Mouse (Mus musculus): Measurements from ENCODE around the gene Serping1.
"Not testable (repeated sequence)": the region's sequence is repeated elsewhere in the genome, so short reads cannot be mapped to it uniquely, and the experiment has no call there.

Serping1 gene

DNA sequence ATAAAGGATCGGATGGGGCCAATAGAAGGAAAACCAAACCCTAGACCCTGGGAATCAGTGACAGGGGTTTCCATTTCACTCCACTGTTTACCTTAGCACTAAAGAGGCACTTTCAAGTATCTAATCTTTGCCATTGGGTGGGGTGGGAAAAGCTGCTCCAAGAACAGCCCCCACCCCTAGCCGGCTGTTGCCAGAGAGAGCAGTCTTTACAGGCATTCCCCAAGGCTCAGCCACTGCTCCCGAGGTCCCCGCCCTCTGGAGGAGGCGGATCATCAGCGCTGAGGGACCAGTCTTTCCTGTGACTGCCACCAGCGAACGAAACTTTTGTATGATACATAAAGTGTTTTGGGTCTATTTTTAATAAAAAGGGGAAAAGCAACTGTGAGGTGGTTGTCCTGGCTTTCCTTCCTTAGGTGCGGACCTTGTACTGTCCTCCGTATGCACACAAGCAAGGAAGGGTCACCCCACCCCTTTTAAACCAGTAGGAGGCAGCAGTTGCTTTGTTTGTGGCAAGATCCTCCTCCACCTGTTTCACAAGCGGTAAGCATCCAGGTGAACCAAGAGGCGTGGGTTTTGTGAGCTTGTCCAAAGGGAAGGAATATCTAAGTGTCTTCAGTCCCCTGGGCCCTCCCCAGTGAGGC, 36.9 kb downstream of the Serping1 start:
- no peaks in the 10 kb centered on the region for H3K36me3 ChIP-seq (ENCODE audit: control insufficient read depth, insufficient read depth, low read length, poor library complexity, severe bottlenecking)
- H3K27me3 ChIP-seq (ENCODE audit: control insufficient read depth, insufficient read depth, low read length, poor library complexity, severe bottlenecking) = no peaks in the 10 kb centered on the region; the same call in 1 of the 2 replicates
- peak; percentile 42 for DNase-seq (ENCODE audit: low read depth, low spot score)

DNA sequence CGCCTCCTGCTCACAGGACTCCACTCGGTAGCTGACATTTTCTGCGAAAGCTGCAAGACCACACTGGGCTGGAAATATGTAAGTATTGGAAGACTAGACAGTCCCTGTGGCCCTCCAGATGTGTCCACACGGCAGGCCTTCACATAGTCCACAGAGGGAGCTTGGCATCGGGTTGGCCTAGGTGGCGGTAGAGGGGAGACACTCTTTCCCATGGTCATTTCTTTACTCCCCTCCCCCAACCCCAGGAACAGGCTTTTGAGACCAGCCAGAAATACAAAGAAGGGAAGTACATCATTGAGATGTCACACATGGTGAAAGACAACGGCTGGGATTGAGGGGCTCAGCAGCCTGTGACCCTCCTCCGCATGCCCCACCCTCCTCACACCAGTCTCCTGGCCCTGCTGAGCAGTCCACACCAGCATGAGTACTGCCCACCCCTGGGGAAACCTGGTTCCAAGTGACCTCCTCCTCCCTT, 37.8 kb downstream of the Serping1 start:
- no peaks in the 10 kb centered on the region for H3K36me3 ChIP-seq (ENCODE audit: control insufficient read depth, insufficient read depth, low read length, poor library complexity, severe bottlenecking)
- no peak for DNase-seq (ENCODE audit: low read depth, low spot score)
- H3K27me3 ChIP-seq (ENCODE audit: control insufficient read depth, insufficient read depth, low read length, poor library complexity, severe bottlenecking) = no peaks in the 10 kb centered on the region; the same call in 1 of the 2 replicates

DNA sequence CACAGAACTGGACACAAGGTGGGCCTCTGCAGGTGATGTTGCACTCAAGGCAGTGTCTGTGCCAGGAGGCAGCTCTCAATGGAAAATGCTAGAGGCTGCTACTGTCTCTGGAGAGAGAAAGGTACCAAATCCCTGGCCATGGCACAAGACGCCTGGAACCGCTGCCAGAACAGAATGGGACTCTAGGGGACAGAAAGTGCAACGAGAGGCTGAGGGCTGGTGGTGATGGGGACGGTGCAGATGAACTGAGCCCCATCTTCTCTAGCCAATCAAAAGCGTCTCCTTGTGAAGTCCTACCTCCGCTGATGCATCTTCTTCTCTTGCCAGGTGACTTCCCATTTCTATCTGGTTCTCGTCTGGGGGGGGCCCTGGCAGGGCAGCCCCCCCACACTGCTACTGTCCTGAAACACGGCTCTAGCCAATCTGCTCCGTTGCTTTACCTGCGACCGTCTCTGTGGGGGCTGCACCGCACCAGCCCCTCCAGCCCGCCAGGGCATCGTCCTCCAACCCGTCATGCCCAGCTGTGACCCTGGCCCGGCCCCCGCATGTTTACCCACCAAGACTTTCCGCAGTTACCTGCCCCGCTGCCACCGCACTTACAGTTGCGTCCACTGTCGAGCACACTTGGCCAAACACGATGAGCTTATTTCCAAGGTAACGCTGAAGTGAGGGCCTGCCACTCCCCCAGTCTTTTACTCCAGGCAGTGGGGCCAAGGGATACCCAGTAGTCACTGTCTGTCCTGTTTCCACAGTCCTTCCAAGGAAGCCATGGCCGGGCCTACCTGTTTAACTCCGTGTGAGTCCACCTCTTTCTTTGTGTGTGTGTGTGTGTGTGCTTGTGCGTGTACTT, 38.7 kb downstream of the Serping1 start:
- Histone ChIP-seq H3K36me3 (ENCODE audit: control insufficient read depth, insufficient read depth, low read length, poor library complexity, severe bottlenecking) (no peaks in the 10 kb centered on the region), H3K27me3 (ENCODE audit: control insufficient read depth, insufficient read depth, low read length, poor library complexity, severe bottlenecking) (no peaks in the 10 kb centered on the region; the same call in 1 of the 2 replicates)
- DNase-seq (ENCODE audit: low read depth, low spot score) = no peak

DNA sequence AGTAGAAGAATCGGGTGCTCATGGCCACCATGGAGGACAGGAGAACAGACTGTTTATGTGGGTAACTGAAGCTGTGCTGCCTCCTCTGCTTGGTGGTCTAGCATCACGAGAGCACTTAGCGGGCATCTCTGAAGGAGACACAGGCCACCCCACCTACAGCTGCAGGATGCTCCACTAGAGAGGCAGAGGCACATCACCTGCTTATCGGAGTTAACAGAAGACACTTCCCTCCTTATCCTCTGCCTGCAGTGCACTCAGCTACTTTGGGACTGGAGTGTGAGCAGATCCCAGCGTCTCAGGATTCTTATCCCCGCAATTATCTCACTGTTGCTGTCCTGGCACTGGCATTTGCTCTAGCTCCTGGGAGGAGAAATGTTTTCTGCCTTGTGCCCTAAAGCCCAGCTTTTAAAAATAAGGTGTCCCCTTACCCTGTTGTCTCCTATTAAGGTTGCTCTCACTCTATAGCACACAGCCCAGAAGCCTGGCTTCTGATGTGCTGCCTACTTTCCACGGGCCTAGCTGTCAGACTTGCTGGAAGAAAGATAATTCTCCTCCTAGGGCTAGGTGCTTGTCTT, 39.8 kb downstream of the Serping1 start:
- H3K36me3 ChIP-seq (ENCODE audit: control insufficient read depth, insufficient read depth, low read length, poor library complexity, severe bottlenecking) = no peaks in the 10 kb centered on the region
- DNase-seq (ENCODE audit: low read depth, low spot score) = no peak
- no peaks in the 10 kb centered on the region; the same call in 1 of the 2 replicates for H3K27me3 ChIP-seq (ENCODE audit: control insufficient read depth, insufficient read depth, low read length, poor library complexity, severe bottlenecking)

DNA sequence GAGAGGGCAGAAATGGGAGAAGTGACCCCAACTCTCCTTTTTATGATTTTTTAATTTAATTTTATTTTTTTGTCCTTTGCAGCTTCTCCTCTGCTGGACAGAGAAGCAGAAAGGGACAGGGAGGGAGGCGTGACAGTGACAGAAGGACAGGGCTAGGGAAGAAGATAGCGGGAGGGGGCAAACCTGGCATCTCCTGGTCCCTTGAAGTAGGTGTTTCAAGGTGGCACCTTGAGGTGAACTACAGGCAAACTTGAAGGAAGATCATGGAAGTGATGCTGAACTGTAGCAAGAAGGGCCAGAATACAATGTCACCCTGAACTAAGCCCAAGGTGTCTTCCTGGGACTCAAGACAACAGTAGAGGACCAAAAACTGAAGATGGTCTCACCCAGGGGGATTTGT, 40.3 kb downstream of the Serping1 start:
- Histone ChIP-seq H3K36me3 (ENCODE audit: control insufficient read depth, insufficient read depth, low read length, poor library complexity, severe bottlenecking) (no peaks in the 10 kb centered on the region), H3K27me3 (ENCODE audit: control insufficient read depth, insufficient read depth, low read length, poor library complexity, severe bottlenecking) (no peaks in the 10 kb centered on the region; the same call in 1 of the 2 replicates)
- no peak for DNase-seq (ENCODE audit: low read depth, low spot score)

DNA sequence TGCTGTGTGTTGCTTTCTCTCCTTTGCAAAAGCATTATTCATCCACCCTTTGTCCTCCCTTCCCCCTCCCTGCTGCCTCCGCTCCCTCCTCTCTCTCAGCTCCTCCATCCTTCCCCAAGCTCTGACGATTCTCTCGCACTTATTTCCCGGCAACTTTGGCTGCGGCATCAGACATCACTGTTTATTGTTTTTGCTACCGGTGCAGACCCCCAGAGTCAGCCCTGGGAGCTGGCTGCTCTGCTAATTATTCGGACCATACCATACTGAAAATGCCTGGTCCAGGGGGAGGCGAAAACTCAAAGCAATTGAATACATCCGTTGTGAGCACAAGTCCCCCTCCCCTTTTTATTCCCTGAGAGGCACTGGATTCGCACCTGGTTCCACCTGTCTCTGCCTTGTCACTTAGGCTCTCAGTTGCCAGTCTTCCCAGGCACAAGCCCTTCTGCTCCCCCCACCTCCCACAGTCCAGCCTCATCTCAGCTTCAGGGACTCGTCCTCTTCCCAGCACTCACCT, 40.8 kb downstream of the Serping1 start:
- no peaks in the 10 kb centered on the region for H3K36me3 ChIP-seq (ENCODE audit: control insufficient read depth, insufficient read depth, low read length, poor library complexity, severe bottlenecking)
- DNase-seq (ENCODE audit: low read depth, low spot score) = no peak
- H3K27me3 ChIP-seq (ENCODE audit: control insufficient read depth, insufficient read depth, low read length, poor library complexity, severe bottlenecking) = no peaks in the 10 kb centered on the region; the same call in 1 of the 2 replicates

DNA sequence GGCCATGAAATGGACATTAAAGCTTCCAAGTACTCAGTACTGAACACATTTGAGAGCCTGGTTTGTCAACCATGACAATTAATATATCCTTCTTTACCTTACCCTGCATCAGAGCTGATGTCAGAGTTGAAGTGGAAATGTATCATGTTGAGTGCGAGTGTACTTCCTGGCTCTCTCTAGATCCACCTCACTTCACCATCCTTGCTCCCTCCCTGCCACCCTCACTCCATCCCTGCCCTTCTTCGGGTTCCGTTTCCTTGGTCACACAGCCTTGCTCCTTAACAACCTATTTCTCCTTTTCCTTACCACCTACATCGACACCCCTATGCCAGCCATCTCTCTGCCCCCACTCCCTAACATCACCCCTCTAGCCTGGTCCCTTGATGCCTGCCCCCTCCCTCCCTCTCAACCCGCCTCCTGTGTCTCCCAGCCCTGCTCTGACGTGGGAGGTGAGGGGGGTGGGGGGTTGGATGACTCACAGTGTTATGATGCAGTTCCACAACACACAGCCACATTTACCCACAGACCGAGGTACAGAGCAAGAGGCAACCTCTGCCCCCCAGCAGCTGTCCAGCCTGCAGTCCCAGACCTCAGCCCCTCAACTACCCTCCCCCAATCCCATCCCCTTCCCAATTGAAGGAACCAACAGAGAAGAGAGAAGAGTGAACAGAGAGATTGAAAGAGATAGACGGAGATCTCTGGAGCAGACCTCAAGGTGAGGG, 41.5 kb downstream of the Serping1 start, which contains the start of gene Ypel4:
Ypel4 (plus strand) TSS at position 480 of the 722 bp plus-strand sequence.
- Histone ChIP-seq H3K27me3 (ENCODE audit: control insufficient read depth, insufficient read depth, low read length, poor library complexity, severe bottlenecking) (no peaks in the 10 kb centered on the region; the same call in 1 of the 2 replicates), H3K36me3 (ENCODE audit: control insufficient read depth, insufficient read depth, low read length, poor library complexity, severe bottlenecking) (no peaks in the 10 kb centered on the region)
- peak; percentile 45 for DNase-seq (ENCODE audit: low read depth, low spot score)

DNA sequence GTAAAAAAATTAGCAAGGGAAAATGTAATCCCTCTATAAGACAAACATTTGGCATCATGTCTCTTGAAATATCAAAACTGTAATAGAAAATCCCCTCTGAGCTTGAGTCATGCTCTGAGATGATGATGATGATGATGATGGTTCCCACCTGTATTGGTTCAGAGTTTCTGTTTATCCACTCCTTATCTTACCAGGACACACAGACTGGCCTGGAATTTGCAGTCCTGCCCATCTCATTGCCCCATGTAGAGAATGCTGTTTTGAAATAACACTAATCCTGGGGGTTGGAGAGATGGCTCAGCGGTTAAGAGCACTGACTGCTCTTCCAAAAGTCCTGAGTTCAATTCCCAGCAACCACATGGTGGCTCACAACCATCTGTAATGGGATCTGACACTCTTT, 42.9 kb downstream of the Serping1 start:
- H3K27me3 ChIP-seq (ENCODE audit: control insufficient read depth, insufficient read depth, low read length, poor library complexity, severe bottlenecking) = no peaks in the 10 kb centered on the region; the same call in 1 of the 2 replicates
- no peak for DNase-seq (ENCODE audit: low read depth, low spot score)
- no peaks in the 10 kb centered on the region for H3K36me3 ChIP-seq (ENCODE audit: control insufficient read depth, insufficient read depth, low read length, poor library complexity, severe bottlenecking)

DNA sequence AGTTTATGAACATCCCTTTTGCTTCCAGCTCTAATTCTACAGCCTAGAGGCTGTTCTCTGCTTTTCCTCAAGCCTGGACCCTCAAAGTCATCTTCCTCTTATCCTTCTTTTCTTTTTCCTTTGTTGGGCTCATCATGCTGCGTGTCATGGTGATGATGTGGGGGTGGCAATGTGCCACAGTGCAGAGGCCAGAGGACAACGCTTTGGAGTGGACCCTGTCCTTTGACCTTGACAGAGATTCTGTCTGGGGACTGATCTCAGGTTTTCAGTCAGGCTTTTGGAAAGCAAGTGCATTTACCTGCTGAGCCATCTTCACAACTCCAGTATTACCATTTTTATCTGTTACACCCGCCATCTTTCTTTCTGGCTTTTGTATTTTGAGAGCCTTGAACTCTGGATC, 44.0 kb downstream of the Serping1 start:
- Histone ChIP-seq H3K27me3 (ENCODE audit: control insufficient read depth, insufficient read depth, low read length, poor library complexity, severe bottlenecking) (no peaks in the 10 kb centered on the region; the same call in 1 of the 2 replicates), H3K36me3 (ENCODE audit: control insufficient read depth, insufficient read depth, low read length, poor library complexity, severe bottlenecking) (no peaks in the 10 kb centered on the region)
- DNase-seq (ENCODE audit: low read depth, low spot score) = no peak

DNA sequence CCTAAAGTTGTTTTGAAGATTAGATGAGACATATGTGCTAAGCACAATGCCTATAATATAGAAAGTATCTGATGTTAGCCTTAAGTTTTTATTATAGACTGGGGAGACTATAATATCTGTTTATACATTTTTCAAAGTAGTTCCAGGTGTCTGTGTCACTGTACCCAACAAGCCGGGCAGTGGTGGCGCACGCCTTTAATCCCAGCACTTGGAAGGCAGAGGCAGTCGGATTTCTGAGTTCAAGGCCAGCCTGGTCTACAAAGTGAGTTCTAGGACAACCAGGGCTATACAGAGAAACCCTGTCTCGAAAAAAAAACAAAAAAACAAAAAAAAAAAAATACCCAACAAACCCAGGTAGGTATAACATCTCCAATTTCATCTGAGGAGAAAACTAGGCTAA, 47.1 kb downstream of the Serping1 start:
- not testable (repeated sequence) for DNase-seq (ENCODE audit: low read depth, low spot score); H3K27me3 ChIP-seq (ENCODE audit: control insufficient read depth, insufficient read depth, low read length, poor library complexity, severe bottlenecking)
- H3K36me3 ChIP-seq (ENCODE audit: control insufficient read depth, insufficient read depth, low read length, poor library complexity, severe bottlenecking) = peaks cover 12% of the 10 kb centered on the region

DNA sequence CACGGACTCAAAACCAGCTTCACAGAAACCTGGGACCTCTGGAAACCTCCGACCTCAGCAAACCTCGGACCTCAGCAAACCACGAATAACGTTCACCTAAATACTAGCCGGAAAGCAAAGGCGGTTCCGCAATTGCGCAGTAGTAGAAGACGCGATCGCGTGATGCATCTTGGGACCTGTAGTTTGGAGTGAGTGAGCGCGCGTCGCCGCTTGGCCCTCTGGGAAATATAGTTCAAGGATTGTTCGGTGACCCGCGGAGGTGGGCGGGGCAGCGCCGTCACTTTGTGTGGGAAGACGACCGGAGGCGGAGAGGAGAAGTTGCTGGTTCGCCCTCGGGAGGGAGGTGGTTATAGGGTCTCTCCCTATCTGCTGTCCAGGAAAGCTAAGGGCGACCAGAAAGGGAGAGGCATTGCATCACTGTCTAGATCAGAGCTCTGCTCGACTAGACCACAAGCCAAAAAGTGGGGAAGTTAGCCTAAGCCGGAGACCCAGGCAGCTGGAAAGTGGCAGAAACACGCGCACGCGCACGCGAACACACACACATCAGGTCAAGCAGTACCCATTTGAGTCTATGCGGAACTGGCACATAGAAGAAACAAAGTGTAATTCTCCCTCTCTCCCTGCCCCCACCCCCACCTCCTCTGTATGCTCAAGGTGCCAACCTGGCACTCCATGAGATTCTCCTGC, 47.9 kb downstream of the Serping1 start, which contains the start of gene Clp1:
Clp1 (minus strand) TSS at position 179 of the 687 bp plus-strand sequence.
- peak; percentile 98 for DNase-seq (ENCODE audit: low read depth, low spot score)
- Histone ChIP-seq H3K27me3 (ENCODE audit: control insufficient read depth, insufficient read depth, low read length, poor library complexity, severe bottlenecking) (no peaks in the 10 kb centered on the region), H3K36me3 (ENCODE audit: control insufficient read depth, insufficient read depth, low read length, poor library complexity, severe bottlenecking) (peaks cover 12% of the 10 kb centered on the region)

DNA sequence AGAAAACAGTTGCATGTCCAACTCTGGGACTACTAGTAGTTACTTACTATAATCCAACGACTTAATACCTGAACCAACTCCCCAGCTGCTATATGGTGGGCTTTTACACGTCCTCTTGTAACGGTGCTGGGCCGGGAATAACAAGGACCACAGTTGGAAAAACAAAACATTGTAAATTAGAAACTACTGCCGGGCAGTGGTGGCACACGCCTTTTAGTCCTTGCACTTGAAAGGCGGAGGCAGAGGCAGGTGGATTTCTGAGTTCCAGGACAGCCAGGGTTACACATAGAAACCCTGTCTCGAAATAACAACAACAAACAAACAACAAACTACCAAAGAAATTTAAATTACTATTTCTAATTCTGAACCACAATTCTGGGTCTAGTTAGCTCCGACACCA, 48.5 kb downstream of the Serping1 start:
- Histone ChIP-seq H3K27me3 (ENCODE audit: control insufficient read depth, insufficient read depth, low read length, poor library complexity, severe bottlenecking) (no peaks in the 10 kb centered on the region), H3K36me3 (ENCODE audit: control insufficient read depth, insufficient read depth, low read length, poor library complexity, severe bottlenecking) (peaks cover 12% of the 10 kb centered on the region)
- no peak for DNase-seq (ENCODE audit: low read depth, low spot score)

DNA sequence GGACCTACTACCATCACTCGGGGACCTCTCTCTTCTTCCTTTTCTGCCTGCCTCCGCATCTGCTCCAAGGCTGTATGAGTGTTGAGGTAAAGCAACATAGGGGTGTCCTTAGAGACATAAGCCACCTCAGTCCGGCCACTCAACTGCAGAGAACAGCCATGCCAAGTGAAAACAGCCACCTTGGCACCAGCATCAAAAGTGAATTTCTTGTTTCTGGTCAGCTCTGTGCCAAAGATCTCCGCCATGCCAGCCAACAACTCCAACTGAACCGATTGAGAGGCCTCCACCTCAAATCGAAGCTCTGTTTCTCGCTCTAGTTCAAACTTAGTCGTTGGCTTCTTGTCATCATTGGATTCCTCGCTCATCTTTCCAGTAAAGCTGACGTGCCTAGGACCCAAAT, 49.5 kb downstream of the Serping1 start:
- no peak for DNase-seq (ENCODE audit: low read depth, low spot score)
- no peaks in the 10 kb centered on the region for H3K27me3 ChIP-seq (ENCODE audit: control insufficient read depth, insufficient read depth, low read length, poor library complexity, severe bottlenecking)
- peaks cover 14% of the 10 kb centered on the region for H3K36me3 ChIP-seq (ENCODE audit: control insufficient read depth, insufficient read depth, low read length, poor library complexity, severe bottlenecking)

DNA sequence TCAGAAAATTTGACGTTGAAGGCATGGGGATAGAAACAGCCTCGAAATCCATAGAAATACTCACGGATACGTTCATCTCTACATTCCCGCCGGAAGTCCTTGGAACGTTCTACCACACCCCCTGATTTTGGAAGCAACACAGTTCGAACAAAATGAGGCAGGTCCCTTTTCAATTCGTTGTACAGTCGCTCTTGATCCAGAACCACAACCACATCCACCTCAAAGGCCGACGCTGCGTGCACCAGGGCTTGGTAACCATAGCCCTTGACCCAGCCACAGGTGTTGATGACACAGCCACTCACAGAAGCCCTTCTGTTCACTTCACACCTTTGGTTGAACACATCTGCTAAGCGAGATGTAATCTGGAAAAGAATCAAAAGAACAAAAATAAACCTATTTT, 51.4 kb downstream of the Serping1 start:
- Histone ChIP-seq H3K27me3 (ENCODE audit: control insufficient read depth, insufficient read depth, low read length, poor library complexity, severe bottlenecking) (no peaks in the 10 kb centered on the region), H3K36me3 (ENCODE audit: control insufficient read depth, insufficient read depth, low read length, poor library complexity, severe bottlenecking) (peaks cover 14% of the 10 kb centered on the region)
- no peak for DNase-seq (ENCODE audit: low read depth, low spot score)

Data from splenic B cell, adult 2 months (primary cell).